Mouse (Mus musculus): ENCODE results near the gene Zbtb8a. TPM values are rescaled to one million over a fixed set of nuclear protein-coding genes. Genes with fewer than 3 reads are reported as not detected.

The Zbtb8a gene
- polyA plus RNA-seq, 1 experiment: 5.0 TPM

DNA sequence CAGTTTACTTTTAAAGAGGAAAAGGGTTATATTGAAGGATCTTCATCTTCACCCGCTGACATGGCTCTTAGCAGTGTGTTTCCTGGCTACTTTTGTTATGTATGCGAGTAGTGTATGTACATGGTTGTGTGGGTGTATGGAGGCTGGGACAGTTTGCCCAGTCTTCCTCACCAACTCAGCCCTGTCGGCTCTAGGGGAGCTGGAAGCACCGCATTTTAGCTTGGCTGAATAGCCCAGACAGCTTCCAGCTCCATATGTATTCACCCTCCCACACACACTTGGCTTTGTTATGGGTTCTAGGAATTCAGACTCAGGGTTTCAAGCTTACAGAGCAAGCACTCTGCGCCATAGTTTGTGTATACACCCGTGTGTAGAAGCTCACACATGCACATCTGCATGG, 26.8 kb downstream of the Zbtb8a start:
- WGBS: 72% methylated on average over 6 of the region's 6 CpGs
- no peak for TF ChIP-seq CTCF (IDR thresholded peaks at IDR 0.05; ENCODE audit: extremely low read depth, insufficient read length, insufficient replicate concordance, low read depth, low read length)
- no peak for TF ChIP-seq POLR2A (IDR thresholded peaks at IDR 0.05; ENCODE audit: low read depth, low read length)
- Histone ChIP-seq H3K4me3 (ENCODE audit: low read depth, low read length) (no peak overlapping the region), H3K36me3 (ENCODE audit: control insufficient read depth, insufficient read depth, low read length) (peaks cover 23% of the 10 kb centered on the region), H3K4me1 (ENCODE audit: control insufficient read depth, insufficient read depth, insufficient read length, low read length) (peaks cover 2% of the 10 kb centered on the region; the same call in 1 of the 2 replicates), H3K27ac (ENCODE audit: insufficient read depth, low read depth, low read length) (no peak overlapping the region), H3K27me3 (ENCODE audit: control insufficient read depth, insufficient read depth, low read length) (no peaks in the 10 kb centered on the region)

GRCm38 (mm10) chr4:129350644-129351043, 27.3 kb downstream of the Zbtb8a start:
- TF ChIP-seq CTCF (IDR thresholded peaks at IDR 0.05; ENCODE audit: extremely low read depth, insufficient read length, insufficient replicate concordance, low read depth, low read length) (peak; percentile 97; the same call in 1 of the 2 replicates), POLR2A (IDR thresholded peaks at IDR 0.05; ENCODE audit: low read depth, low read length) (no peak)
- H3K36me3 ChIP-seq (ENCODE audit: control insufficient read depth, insufficient read depth, low read length): peaks cover 19% of the 10 kb centered on the region
- no peaks in the 10 kb centered on the region for H3K27me3 ChIP-seq (ENCODE audit: control insufficient read depth, insufficient read depth, low read length)
- peaks cover 2% of the 10 kb centered on the region; the same call in 1 of the 2 replicates for H3K4me1 ChIP-seq (ENCODE audit: control insufficient read depth, insufficient read depth, insufficient read length, low read length)
- no peak overlapping the region for H3K27ac ChIP-seq (ENCODE audit: insufficient read depth, low read depth, low read length)
- 12% methylated on average over 1 of the region's 1 CpGs for WGBS
- no peak overlapping the region for H3K4me3 ChIP-seq (ENCODE audit: low read depth, low read length)

DNA sequence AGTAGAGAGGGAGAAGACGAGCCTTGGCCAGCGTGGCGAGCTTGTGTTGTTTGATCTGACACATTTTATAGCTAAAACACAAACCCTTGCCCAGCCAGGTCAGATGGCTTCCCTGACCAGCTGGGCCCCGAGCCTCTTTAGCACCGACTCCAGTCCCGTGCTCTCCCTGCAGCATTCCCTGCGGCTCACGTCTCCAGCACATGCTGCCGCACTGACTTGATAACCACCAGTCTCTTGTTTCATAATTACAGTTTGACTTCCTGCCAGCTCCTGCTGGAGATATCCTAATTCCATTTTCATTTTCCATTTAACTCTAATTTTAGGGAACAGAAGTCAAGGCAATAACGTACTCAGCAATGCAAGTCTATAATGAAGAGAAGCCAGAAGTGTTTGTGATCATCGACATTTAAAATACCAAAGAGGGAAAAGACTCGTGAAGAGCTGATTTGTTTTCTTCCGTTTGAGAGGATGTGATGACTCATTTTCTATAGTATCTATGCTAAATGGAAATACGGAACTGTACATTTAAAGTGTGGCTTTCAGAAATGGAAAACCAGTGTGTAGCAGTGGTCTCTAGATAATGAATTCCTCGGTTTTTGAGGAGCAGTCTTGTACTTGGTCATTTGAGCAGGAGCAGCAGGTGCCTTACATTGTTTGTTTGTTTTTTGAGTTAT, 31.3 kb downstream of the Zbtb8a start:
- WGBS: 52% methylated on average over 15 of the region's 15 CpGs
- Histone ChIP-seq H3K27me3 (ENCODE audit: control insufficient read depth, insufficient read depth, low read length) (no peaks in the 10 kb centered on the region), H3K27ac (ENCODE audit: insufficient read depth, low read depth, low read length) (peak overlapping the region; percentile 41; the same call in 1 of the 2 replicates), H3K36me3 (ENCODE audit: control insufficient read depth, insufficient read depth, low read length) (peaks cover 21% of the 10 kb centered on the region), H3K4me3 (ENCODE audit: low read depth, low read length) (no peak overlapping the region), H3K4me1 (ENCODE audit: control insufficient read depth, insufficient read depth, insufficient read length, low read length) (peaks cover 2% of the 10 kb centered on the region; the same call in 1 of the 2 replicates)
- no peak for TF ChIP-seq POLR2A (IDR thresholded peaks at IDR 0.05; ENCODE audit: low read depth, low read length)
- no peak for TF ChIP-seq CTCF (IDR thresholded peaks at IDR 0.05; ENCODE audit: extremely low read depth, insufficient read length, insufficient replicate concordance, low read depth, low read length)

DNA sequence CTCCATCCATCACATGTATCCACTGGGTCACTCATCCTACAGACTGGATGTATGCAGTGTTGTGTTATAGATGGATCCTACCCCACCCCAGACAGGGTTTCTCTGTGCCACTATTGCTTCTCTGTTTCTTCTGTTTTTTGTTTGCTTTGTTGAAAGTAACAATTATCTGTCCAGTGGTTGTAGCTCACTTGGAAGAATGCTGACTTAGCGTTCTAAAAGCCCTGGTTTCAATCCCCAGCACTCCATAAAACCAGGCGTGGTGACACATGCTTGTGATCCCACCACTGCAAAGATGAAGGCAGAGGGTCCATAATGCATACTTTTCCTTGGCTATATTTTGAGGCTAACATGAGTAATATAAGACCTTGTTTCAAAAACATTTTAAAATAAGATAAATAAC, 35.2 kb downstream of the Zbtb8a start:
- TF ChIP-seq POLR2A (IDR thresholded peaks at IDR 0.05; ENCODE audit: low read depth, low read length): no peak
- TF ChIP-seq CTCF (IDR thresholded peaks at IDR 0.05; ENCODE audit: extremely low read depth, insufficient read length, insufficient replicate concordance, low read depth, low read length): no peak
- 86% methylated on average over 2 of the region's 2 CpGs for WGBS
- peaks cover 26% of the 10 kb centered on the region for H3K36me3 ChIP-seq (ENCODE audit: control insufficient read depth, insufficient read depth, low read length)
- H3K27me3 ChIP-seq (ENCODE audit: control insufficient read depth, insufficient read depth, low read length): no peaks in the 10 kb centered on the region
- no peak overlapping the region for H3K27ac ChIP-seq (ENCODE audit: insufficient read depth, low read depth, low read length)
- no peak overlapping the region for H3K4me3 ChIP-seq (ENCODE audit: low read depth, low read length)
- H3K4me1 ChIP-seq (ENCODE audit: control insufficient read depth, insufficient read depth, insufficient read length, low read length): peaks cover 2% of the 10 kb centered on the region; the same call in 1 of the 2 replicates

- H3K4me3 ChIP-seq (ENCODE audit: low read depth, low read length): no peak overlapping the region
- peak; percentile 22; the same call in 1 of the 2 replicates for TF ChIP-seq CTCF (IDR thresholded peaks at IDR 0.05; ENCODE audit: extremely low read depth, insufficient read length, insufficient replicate concordance, low read depth, low read length)
- TF ChIP-seq POLR2A (IDR thresholded peaks at IDR 0.05; ENCODE audit: low read depth, low read length): no peak
- WGBS: 84% methylated on average over 1 of the region's 1 CpGs
- H3K27me3 ChIP-seq (ENCODE audit: control insufficient read depth, insufficient read depth, low read length): no peaks in the 10 kb centered on the region
- H3K27ac ChIP-seq (ENCODE audit: insufficient read depth, low read depth, low read length): no peak overlapping the region
- peaks cover 2% of the 10 kb centered on the region; the same call in 1 of the 2 replicates for H3K4me1 ChIP-seq (ENCODE audit: control insufficient read depth, insufficient read depth, insufficient read length, low read length)
- H3K36me3 ChIP-seq (ENCODE audit: control insufficient read depth, insufficient read depth, low read length): peaks cover 26% of the 10 kb centered on the region
Observed at GRCm38 (mm10) chr4:129341888-129342287, 36.0 kb downstream of the Zbtb8a start.

GRCm38 (mm10) chr4:129339743-129340142, 38.2 kb downstream of the Zbtb8a start:
- TF ChIP-seq CTCF (IDR thresholded peaks at IDR 0.05; ENCODE audit: extremely low read depth, insufficient read length, insufficient replicate concordance, low read depth, low read length) (no peak), POLR2A (IDR thresholded peaks at IDR 0.05; ENCODE audit: low read depth, low read length) (no peak)

DNA sequence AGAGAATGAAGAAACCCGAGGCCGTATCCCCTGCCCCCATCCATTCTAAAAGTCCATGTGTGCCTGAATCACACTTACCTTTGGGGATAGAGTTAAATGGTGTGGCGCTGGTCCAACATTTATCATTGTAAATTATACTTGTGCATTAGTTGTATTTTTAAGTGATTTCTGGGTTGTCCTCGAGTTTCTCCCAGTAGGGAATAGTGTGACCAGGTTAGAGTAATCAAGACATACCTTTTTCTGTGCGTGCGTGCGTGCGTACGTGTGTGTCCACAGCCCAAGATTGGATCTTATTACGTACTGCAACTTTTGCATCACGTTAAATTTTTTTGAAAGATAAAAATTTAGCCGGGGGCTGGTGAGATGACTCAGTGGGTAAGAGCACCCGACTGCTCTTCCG, 41.6 kb downstream of the Zbtb8a start:
- WGBS: 24% methylated on average over 14 of the region's 14 CpGs
- Histone ChIP-seq H3K27ac (ENCODE audit: insufficient read depth, low read depth, low read length) (peak overlapping the region; percentile 99), H3K4me3 (ENCODE audit: low read depth, low read length) (peak overlapping the region; percentile 72), H3K27me3 (ENCODE audit: control insufficient read depth, insufficient read depth, low read length) (no peaks in the 10 kb centered on the region), H3K36me3 (ENCODE audit: control insufficient read depth, insufficient read depth, low read length) (peaks cover 5% of the 10 kb centered on the region; the same call in 1 of the 2 replicates), H3K4me1 (ENCODE audit: control insufficient read depth, insufficient read depth, insufficient read length, low read length) (no peaks in the 10 kb centered on the region; the same call in 1 of the 2 replicates)
- no peak for TF ChIP-seq POLR2A (IDR thresholded peaks at IDR 0.05; ENCODE audit: low read depth, low read length)
- no peak for TF ChIP-seq CTCF (IDR thresholded peaks at IDR 0.05; ENCODE audit: extremely low read depth, insufficient read length, insufficient replicate concordance, low read depth, low read length)

More at GRCm38 (mm10) chr4:129339743-129340142, 38.2 kb downstream of the Zbtb8a start:
- Histone ChIP-seq H3K27ac (ENCODE audit: insufficient read depth, low read depth, low read length) (no peak overlapping the region), H3K36me3 (ENCODE audit: control insufficient read depth, insufficient read depth, low read length) (peaks cover 21% of the 10 kb centered on the region), H3K4me3 (ENCODE audit: low read depth, low read length) (no peak overlapping the region), H3K27me3 (ENCODE audit: control insufficient read depth, insufficient read depth, low read length) (no peaks in the 10 kb centered on the region), H3K4me1 (ENCODE audit: control insufficient read depth, insufficient read depth, insufficient read length, low read length) (no peaks in the 10 kb centered on the region; the same call in 1 of the 2 replicates)
- 83% methylated on average over 3 of the region's 3 CpGs for WGBS

Measured in small intestine, adult 2 months (tissue).